Mouse (Mus musculus) neural tube, embryonic 10.5 days (tissue): ENCODE results near the gene Rabac1.

ENCODE experiments used
- DNase-seq: peaks from one replicate; pipeline ENCODE4 v3.0.0-alpha.2; 2017; ENCODE audit warnings: low spot score; ENCODE audit errors: extremely low spot score

Rabac1 gene

GRCm38 (mm10) chr7:24983396-24983795 is 10.8 kb upstream of the Rabac1 start:
- DNase-seq: no peak

DNA sequence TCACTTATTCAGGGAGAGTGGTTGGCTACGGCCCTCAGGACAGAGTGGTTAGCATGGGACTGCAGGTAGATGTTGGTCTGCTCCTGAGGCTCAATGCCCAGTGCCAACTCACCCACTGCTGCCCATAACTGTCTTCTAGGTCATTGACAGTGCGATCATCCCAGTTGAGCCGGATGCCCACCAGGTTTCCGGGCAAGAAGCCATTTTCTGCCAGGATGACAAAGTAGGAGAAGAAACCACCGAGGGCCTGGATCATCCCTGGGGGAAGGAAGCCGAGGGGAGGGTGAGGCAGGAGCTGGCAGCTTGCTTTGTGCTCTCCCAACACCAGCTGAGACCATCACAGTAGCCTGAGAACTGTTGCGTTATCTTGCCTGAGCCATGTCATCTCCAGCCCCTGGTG is 7.9 kb upstream of the Rabac1 start:
- no peak for DNase-seq

GRCm38 (mm10) chr7:24978781-24979180 is 6.2 kb upstream of the Rabac1 start:
- no peak for DNase-seq

- DNase-seq: peak; percentile 30
These were observed 2.5 kb upstream of the Rabac1 start for GRCm38 (mm10) chr7:24974893-24975595.

GRCm38 (mm10) chr7:24973902-24974301 is 1.3 kb upstream of the Rabac1 start:
- DNase-seq: no peak

GRCm38 (mm10) chr7:24973208-24973607 is 654 bp upstream of the Rabac1 start:
- DNase-seq: no peak

DNA sequence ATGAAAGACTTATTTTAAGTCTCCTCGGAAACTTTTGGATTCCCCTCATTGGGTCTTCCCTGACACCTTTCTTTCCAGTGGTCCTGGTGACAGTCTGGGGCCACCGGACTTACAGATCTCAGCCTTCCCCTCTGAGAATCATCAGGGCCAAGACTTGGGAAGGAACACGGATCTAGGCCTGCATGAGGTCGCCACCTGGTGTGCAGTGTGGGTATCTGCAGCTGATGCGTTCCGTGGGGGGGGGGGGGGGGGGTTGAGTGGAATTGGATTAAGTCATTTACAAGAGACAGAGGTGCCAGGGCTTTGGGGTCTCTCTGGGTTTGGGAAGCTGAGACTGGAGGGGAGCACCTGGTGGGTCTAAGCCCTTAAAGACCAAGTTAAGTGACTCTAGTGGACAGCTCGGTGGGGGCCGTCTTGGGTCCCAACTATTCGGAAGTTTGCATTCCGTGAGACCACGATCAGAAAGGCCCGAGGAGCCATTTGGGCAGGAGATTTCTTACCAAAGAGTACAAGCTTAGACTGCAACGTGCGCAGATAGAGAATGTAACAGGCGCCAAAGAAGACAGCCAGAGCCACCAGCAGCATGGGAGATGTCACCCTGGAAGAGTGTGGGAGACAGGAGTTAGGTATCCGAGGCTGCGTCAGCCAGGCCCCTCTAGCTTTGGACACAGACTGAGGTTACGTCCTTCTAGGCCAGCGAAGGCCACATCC is 1.1 kb downstream of the Rabac1 start:
- peak; percentile 62 for DNase-seq

GRCm38 (mm10) chr7:24970341-24970740 is 2.2 kb downstream of the Rabac1 start:
- DNase-seq: no peak

DNA sequence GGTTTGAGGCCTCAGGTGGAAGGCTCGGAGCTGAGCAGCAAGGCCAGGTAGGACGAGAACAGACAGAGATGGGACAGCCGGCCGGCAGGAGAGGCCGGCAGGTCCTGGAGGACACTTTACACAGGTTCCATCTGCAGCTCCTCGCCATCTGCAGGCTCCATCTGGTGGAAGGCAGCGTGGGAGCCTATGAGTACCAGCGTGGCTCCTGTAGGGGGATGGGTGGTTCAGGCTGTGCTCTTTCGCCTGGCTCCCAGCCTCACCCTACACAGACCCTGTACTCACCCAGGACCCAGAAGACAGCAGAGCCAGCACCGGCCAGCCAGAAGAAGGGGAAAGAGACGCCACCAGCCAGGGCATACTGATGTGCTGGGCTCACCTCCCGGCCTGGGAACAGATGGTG is 2.7 kb downstream of the Rabac1 start:
- DNase-seq: no peak

DNA sequence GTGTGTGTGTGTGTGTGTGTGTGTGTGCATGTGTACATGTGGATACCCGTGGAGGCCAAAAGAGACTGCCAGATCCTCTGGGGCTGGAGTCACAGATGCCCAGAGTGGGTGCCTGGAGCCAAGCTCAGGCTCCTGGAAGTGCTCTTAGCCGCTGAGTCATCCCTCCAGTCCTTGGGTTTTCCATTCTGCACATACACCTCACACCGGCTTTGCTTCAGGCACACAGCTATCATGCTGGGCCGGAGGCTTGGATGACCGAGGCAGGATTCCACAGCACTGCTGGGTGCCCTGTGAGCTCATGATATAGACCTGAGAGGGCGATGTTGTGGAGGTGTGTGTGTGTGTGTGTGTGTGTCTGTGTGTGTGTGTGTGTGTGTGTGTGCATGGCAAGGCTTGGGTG is 4.1 kb downstream of the Rabac1 start:
- no peak for DNase-seq

GRCm38 (mm10) chr7:24967966-24968365 is 4.6 kb downstream of the Rabac1 start:
- no peak for DNase-seq

DNA sequence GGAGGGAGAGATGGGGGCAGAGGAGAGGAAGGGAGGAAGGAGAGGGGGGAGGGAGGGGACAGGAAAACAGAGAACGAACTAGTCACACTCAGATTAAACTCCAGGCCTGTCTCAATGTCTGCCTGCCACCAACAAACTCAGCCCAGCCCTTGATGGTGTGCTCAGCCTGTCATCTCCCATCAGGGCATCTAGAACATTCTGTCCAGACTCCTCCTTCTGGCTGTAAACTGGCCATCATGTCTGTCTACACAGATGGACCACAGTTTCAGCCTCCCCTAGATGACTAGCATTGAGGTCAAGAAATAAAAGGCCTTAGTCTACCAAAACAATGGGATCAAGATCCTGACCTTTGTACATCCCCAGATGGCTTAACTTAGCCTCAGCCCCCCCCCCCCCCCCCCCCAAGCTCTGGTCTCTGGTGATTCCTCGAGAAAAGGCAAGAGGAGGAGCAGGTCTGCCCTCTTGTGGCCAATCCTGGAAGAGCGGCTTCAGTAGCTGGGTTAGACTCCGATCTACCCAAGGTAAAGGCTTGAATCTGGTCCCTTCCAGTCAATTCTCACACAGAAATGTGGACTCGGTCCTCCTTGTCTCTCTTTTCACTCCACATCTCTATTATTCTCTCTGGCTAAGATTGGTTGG is 7.5 kb downstream of the Rabac1 start:
- peak; percentile 91 for DNase-seq

- no peak for DNase-seq
These were observed 8.3 kb downstream of the Rabac1 start for GRCm38 (mm10) chr7:24964288-24964687.

DNA sequence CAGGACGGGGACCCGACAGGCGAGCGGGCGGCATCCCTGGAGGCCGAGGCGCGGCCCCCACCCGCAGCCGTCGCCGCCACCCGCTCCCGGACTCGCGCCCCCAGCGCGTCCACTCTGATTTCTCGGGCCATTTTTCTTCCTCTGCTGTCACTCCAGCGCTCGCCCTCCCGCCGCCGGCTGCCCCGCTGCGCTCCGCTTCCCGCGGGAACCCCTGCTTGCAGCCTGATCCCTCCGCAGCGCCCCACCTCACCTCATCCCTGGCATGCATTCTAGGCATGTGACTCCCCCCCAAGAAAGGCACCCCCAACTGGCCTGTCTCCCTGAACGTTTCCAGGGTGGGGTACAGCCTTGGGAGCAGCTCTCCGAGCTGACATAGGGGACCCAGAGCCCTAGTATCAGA is 17.3 kb downstream of the Rabac1 start:
- peak; percentile 36 for DNase-seq

DNA sequence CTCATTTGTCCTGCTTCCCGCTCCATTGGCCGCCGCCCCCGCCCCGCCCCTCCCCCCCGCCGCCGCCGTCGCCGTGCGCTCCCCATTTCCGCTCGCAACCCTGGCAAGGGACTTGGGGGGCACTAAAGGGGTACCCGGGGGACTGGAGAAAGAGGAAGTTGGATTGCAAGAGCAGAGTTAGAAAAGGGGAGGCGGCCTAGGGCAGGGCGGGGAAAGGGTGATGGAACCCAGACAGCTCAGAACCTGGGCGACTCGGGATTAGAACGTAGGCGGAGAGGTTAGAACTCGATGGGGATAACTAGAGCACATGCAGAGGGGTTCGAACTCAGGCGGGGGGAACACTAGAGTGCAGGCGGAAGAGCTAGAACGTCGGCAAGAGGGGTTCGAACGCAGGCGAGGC is 18.1 kb downstream of the Rabac1 start:
- DNase-seq: no peak

- DNase-seq: no peak
These were observed 18.6 kb downstream of the Rabac1 start for GRCm38 (mm10) chr7:24953966-24954365.

DNA sequence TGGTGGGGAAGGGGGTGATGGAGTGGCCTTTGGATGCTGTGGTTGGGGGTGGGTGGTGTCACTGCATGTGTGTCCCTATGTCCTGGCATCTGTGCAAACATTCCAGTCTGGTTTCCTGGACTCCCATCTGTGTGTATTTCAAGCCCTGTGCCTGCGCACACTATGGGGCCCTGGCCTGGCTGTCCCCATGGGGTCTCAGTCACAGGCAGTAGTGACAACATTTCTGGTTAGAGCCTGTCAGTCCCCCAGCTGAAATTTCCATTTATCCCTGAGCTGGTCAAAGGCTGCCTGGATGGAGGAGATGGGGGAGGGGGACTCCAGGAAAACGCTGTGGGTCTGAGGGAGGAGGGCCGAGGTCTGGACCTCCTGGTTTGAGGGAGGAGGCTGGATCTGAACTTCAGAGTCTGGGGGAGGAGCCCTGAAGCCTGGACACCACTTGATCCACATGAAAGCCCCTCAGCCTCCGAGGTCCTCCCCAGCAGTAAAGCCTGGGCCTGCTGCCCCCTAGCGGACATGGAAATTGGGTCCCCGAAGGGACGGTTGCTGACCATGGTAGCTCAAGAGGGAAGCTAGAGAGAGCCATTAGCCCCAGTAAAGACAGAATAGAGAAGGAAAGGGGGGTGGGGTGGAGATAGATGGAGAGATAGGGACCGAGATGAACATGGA is 22.5 kb downstream of the Rabac1 start:
- DNase-seq: peak; percentile 89

DNA sequence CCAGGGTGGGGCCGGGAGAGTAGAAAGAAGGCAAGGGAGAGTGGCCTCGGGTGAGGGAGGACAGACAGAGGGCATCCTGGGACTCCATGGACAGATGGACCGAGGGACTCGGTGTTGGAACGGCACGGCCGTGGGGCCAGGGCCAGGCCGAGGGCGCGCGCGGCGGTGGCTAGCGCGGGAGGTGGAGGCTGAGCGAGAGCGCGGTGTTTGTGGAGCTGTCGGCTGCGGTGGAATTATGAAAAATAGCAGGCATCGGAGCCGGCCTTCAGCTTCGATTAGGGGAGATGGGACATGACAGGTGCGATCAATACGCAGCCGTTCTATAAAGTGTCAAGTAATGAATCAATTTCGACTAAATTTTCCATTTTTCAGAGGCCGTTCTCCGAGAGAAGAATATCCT is 23.8 kb downstream of the Rabac1 start:
- DNase-seq: no peak

- DNase-seq: no peak
These were observed 25.1 kb downstream of the Rabac1 start for GRCm38 (mm10) chr7:24947316-24948048.

DNA sequence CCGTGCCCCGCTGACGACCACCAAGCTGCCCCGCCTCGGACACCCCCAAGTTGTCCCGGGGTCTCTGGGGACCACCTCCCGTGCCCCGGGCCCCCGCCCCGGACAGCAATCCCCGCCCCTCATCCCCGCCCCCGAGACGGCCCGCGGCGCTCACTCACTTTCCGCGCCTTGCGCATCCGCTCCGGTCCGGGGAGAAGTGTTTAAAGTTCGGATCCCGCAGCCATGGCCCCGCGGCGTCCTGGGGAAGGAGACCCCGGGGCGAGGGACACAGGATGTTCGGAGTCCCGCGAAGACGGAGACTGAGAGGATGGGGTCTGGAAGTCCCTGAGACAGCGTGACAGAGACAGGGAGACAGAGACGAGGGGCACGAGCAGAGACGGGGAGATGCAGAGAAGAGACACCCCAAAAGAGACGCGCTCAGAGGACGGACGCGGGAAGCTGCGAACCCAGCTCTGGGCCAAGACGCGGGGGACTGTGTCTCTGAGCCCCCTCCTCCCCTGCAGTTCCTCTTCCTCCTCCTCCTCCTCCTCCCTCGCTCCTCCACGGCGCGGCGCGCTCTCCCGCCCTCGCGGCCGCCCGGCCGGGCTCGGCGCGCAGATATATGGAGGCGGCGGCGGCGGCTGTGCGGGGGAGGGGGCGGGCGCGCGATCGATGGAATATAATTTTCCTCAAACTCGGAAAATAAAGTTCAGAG is 28.1 kb downstream of the Rabac1 start, which contains the start of gene Gm4881:
Gene Gm4881, minus strand, starts transcription at position 238 of the 694 bp plus-strand sequence.
- no peak for DNase-seq

DNA sequence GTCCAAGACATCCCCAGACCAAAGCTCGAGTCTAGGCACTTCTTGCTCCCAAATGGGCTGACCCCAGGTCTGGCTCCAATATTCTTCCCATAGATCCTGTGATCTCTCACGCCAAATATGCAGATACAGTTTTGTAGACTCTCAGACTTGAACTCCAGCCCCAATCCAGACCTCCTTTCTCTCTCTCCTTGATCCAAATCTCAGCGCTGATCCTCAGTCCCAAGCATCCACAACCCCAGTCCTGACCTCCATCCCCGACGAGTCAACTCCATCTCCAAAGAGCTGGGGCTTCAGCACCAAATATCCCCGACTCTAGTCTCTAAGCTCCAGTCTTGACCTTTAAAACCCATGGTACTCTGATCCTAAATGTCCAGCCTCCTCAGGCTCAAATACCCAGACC is 28.9 kb downstream of the Rabac1 start:
- DNase-seq: no peak
